Mouse (Mus musculus) mature B cell (primary cell): ENCODE measurements around the gene Nrip2.

Experiments
- in situ Hi-C: fragments of 300-500 bp; cut with MboI; formaldehyde crosslinking; loops from 2 replicates; pipeline ENCODE4 v1.14.3; 2019

Nrip2 gene

DNA sequence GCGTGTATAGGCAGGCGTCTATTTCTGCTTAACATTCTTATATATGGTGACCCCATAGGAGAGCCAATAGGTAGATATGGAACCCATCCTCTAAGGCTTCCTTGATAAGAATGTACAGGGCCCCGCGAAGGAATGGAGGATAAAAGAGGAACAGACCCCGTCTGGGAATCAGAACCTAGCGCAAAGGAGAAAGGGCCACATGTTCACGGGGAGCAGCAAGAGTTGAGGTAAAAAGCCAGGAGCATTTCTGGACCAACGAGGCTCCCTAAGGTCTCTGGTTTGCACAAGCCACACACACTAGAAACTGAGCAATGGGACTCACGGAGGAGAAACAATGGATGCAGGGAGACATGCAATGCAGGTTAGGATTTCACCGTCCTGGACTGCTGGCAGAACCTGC lies 38.2 kb downstream of the Nrip2 start:
- in situ Hi-C loops = no loop called here

DNA sequence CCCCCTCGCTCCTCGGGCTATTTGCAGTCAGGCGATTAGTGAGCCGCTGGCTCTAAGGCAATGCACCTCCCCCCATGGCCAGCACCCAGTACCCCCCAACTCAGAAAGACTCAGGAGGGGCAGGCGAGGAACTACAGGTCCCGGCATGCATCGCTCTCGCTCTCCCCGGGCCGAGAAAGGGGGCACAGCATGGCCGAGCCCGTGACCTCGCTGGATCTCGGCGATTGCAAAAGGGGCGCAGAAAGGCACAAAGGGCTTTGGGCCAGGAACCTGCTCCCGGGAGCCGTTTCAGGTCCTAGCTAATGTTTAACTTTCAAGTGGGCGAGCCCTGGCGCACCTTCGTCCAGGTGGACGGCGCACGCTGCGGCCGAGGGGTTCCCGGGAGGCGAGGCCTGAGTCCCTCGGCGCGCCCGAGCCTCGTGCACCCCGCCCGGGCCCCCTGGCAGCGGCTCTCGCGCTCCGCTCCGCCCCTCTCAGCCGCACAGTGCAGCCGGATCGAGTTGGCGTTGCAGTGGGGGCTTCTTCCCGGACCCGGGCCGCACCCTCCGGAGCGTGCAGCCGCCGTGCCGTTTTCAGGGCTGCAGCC lies 38.7 kb downstream of the Nrip2 start:
- in situ Hi-C loops = no loop called here

DNA sequence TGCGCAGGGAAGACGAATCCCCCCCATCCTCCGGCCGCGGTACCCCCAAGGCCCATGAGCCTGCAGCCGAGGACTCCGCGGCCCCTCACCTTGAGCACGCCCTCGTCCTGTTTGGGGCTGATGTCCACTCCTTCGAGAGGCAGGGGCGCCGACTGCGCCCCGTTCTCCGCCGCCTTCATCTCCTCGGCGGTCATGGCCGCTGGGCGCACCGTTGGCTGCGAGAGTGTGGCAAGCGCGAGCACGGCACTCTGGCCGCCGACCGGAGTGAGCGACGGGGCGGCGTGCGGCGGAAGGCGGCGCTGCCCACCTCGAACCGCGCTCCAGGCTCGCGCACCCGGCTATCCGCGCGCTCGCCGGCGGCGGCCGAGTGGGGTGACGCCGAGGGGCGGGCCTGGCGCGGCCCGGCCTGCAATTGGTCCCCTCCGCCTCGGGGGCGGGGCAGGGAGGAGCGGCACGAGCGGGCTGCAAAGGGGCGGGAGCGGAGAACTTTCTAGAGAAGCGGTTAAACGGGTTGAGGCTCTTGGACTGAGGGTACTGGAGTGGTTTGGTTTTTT lies 39.3 kb downstream of the Nrip2 start, which contains the start of gene Fkbp4:
Gene Fkbp4, minus strand, starts transcription at position 361 of the 554 bp plus-strand sequence.
- in situ Hi-C loops = no loop called here

DNA sequence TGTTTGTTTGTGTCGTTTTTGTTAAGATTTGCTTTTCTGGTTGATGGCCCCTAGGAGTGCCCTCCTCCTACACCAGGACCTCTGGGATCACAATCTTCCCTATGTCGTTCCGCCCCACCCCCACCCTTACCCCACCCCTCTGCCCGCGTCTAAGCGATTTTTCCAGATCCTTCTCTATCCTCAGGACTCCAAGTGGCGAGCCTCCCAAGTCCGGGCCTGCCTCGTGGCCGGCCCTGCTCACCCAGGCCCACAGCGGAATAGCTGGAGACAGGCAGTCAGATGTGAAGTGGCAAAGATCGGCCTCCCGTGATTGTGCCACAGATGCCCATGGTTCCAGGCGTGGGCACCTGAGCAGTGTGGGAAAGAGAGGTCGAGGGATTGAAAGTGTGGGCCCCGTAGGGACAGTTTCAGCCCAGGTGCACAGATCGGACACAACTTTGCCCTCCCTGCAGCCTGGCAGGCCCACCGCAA lies 39.8 kb downstream of the Nrip2 start:
- in situ Hi-C loops = no loop called here

DNA sequence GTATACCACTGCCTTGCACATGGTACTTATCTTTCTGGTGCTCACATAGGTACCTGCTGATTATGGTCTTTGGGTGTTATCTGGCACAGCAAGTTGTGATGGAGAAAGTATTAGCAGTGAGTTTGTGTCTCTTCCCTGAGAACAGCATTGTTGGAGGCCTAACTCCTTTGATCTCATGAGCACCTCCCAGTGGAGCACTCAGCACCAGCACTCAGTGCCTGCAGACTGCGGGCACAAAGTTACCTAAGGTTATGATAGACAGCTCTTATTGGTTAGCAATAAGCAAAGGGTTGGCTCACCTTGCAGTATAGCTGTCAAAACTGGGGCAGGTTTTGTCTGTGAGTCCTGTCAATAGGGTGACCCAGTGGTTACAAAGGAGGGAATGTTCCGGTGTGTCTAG lies 41.1 kb downstream of the Nrip2 start:
- in situ Hi-C loops = no loop called here

DNA sequence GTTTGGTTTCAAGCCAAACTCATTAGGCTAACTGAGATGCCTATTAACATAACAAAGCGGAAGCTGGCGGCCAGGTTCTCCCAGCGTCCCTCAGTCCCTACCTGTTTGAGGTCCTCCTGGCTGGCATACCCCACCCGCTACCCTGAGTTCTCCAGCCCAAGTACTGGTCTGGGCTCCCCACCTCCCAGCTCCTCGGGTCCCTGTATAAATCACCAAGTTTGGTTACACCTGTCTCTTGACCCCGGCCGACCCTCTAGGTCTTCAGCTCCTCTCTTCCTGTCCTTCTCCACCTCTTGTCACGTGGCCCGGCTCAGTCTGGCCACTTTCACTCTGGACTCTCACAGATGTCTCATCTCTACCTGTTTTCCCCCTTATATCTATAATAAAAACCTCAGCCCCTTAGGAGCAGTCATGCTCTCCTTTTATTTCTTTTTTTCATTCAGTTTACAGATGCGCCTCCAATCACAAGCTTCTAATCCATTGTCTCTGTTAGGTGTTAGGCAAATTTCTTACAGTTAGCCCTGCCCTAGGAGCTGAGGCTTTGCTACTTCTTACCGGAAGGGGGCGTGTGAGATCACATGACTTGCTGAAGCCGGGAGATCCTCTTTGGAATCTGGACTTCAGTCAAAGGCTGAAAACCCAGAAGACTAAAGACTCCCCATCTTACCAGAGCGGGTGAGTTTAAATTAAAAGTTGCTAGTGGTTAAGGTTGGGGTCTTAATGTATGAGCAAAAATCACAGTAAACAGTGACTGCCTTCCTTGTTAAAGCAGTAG lies 46.9 kb downstream of the Nrip2 start:
- in situ Hi-C loops = no loop called here

DNA sequence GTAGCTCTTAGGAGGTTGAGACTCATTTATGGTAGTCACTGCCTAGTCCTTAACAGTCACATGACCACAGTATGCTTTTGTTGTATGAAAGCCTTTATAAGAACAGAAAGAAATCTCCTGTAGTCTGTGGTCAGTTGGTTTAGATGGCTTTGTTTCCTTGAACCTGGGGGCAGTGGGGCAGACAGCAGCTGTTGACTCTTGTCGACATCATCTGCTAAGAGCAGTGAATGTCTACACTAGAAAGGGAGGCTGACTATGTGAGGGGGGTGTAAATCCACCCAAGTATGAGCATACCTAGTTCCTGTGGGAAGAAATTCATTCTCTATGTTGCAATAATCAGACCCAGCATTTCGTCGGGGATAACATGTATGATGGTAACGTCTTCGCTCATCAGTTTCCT lies 48.0 kb downstream of the Nrip2 start:
- in situ Hi-C loops = no loop called here

DNA sequence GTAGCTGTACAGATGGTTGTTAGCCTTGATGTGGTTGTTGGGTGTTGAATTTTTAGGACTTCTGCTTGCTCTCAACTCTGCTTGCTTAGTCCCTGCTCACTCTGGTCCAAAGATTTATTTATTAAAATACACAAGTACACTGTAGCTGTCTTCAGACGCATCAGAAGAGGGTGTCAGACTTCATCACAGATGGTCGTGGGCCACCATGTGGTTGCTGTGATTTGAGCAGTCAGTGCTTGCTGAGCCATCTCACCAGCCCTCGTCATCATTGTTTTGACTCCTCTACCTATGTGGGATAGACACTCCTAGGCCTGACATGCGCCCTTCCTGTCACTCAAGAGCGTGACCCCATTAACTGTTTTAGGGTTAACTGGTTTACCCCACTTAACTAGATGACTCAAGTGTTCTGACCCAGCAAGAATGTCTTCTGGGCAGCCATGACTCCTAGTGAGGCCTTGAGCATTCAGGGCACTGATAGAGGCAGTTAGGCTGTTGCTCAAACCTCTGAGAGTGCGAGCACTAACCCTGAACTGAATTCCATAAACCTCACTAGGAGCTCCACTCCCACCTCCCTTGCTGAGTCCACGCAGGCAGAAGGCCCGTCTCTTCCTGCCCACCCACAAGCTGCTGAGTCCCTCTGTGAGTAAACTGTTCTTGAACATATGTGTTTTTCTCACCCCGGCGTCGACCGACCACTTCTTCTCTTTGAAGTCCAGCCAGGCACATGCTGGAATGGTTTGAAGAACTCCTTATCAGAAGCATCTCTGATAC lies 56.9 kb downstream of the Nrip2 start:
- in situ Hi-C loops = no loop called here

DNA sequence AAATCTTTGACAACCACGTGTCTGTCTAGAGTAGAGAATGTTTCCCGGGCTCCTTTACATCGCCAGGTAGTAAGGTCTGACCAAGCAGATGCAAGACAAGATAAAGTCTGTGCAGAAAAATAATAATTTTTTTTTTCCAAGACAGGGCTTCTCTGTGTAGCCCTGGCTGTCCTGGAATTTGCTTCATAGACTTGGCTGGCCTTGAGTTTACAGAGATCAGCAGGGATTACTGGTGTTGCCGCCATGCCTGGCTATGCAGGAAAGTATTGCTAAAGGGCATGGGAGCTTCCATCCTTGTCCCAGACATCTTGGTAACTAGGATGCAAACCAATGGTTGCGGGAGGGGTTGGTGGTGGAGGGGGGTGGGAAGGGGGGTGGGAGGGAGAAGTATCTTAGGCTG lies 58.1 kb downstream of the Nrip2 start:
- in situ Hi-C loops = no loop called here

DNA sequence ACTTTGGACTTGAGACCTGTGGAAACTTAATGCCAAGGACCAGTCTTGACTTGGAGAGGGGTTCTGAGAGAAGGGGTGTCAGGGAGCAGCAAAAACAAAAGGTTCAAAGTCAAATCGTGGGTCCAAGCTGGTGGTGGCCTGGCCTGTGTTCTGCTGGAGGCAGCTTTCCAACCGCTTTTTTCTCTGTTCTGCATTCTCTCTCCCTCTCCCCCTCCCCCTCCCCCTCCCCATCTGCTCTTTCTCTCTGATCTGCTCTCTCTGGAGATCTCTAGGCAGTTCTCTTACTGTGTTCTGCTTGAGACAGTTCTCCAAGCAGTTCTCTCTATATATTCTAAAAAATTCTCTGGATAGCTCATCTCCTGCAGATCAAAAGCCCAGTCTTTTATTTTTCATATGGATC lies 61.2 kb downstream of the Nrip2 start:
- in situ Hi-C loops = no loop called here

DNA sequence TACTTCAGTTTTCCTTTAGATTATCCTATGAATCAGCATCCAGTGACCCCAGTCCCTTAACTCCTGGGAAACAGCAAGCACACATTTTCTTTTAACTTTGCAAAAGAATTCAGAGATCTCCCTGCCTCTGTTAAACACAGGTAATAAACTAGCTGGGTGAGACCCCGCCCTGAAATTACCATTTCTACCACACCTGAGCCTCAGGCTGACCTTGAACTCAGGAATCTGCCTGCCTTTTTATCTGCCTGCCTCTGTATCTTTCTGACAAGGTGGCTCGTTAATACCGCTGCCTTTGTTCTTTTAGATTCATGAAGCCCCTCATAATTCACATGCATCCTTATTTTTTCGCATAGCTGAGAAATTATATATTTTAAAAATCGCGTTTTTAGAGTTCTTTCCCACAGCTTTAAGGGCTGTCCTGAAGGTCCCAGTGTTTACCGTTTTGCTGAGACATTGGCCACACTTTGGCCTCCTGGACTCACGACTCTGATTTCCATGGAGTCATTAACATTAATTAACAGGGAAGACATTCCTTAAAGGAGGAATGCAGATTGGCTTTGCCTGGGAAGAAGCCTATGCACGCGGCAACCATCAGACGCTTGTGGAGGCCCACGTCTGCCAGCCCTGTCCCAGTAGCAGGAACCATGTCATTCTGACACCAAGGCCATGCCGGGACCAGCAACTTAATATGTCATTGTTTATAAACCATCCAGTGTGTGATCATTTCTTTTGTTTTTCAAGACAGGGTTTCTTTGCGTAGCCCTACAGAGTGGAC lies 61.8 kb downstream of the Nrip2 start:
- in situ Hi-C loops = no loop called here

DNA sequence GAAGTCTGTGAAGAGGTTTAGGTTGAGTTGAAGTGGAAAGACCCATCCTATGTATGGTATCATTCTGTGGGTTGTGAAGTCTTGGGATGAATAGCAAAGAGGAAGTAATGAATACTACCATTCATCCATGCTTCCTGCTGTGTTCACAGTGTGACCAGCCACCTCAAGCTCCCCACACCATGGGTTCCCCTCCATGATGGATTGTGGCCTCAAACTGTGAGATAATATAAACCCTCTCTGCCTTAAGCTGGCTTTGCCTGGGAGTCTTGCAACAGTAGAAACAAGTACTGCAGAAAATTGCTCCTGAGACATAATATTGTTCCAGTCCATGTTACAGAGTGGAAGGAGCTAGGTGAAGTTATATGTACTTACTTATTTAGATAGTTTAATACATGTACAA lies 62.5 kb downstream of the Nrip2 start:
- in situ Hi-C loops = no loop called here

DNA sequence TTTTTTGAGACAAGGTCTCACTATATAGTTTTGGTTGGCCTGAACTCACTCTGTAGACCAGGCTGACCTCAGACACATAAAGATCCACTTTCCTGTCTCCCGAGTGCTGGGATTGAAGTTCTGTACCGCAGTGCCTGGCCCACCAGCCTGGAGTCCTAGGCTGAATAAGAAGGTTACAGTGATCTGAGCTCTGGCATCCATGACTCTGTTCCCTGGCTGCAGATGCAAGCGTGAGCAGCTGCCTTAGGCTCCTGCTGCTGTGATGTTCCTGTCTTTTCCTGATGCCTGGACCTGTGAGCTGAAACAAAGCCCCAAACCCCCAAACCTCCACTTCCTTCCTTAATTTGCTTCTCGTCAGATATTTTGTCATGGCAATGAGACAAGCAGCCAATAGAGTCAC lies 65.9 kb downstream of the Nrip2 start:
- in situ Hi-C loops = no loop called here
